Mouse (Mus musculus): ENCODE data around the gene Upp1.
"Not testable (repeated sequence)": the region's sequence is repeated elsewhere in the genome, so short reads cannot be mapped to it uniquely, and the experiment has no call there.

The Upp1 gene

GRCm38 (mm10) chr11:9118050-9118420 is at the start of gene Upp1:
TSS of gene Upp1 (plus strand) at chr11:9118103.
- no peak for DNase-seq (ENCODE audit: low read depth)

GRCm38 (mm10) chr11:9076444-9076843 is 41.5 kb upstream of the Upp1 start:
- no peak for DNase-seq (ENCODE audit: low read depth)

- no peak for DNase-seq (ENCODE audit: low read depth)
Measured at GRCm38 (mm10) chr11:9113189-9113588, 4.7 kb upstream of the Upp1 start.

- DNase-seq (ENCODE audit: low read depth), result no peak
Measured at GRCm38 (mm10) chr11:9115367-9116120, 2.4 kb upstream of the Upp1 start.

- DNase-seq (ENCODE audit: low read depth), result no peak
Measured at GRCm38 (mm10) chr11:9116121-9116520, 1.8 kb upstream of the Upp1 start.

GRCm38 (mm10) chr11:9116916-9117315 is 987 bp upstream of the Upp1 start:
- no peak for DNase-seq (ENCODE audit: low read depth)

GRCm38 (mm10) chr11:9117358-9118049 is 399 bp upstream of the Upp1 start:
- peak; percentile 33 for DNase-seq (ENCODE audit: low read depth)

GRCm38 (mm10) chr11:9118421-9119121 is 668 bp downstream of the Upp1 start:
- DNase-seq (ENCODE audit: low read depth), result peak; percentile 45

- DNase-seq (ENCODE audit: low read depth), result no peak
Measured at GRCm38 (mm10) chr11:9119231-9120020, 1.5 kb downstream of the Upp1 start.

GRCm38 (mm10) chr11:9122315-9122714 is 4.4 kb downstream of the Upp1 start:
- DNase-seq (ENCODE audit: low read depth), result no peak

GRCm38 (mm10) chr11:9126373-9127107 is 8.6 kb downstream of the Upp1 start:
- DNase-seq (ENCODE audit: low read depth), result no peak

GRCm38 (mm10) chr11:9128110-9128509 is 10.2 kb downstream of the Upp1 start:
- no peak for DNase-seq (ENCODE audit: low read depth)

GRCm38 (mm10) chr11:9129528-9129927 is 11.6 kb downstream of the Upp1 start:
- DNase-seq (ENCODE audit: low read depth), result no peak

- no peak for DNase-seq (ENCODE audit: low read depth)
Measured at GRCm38 (mm10) chr11:9131688-9132087, 13.8 kb downstream of the Upp1 start.

GRCm38 (mm10) chr11:9135589-9136246 is 17.8 kb downstream of the Upp1 start:
- no peak for DNase-seq (ENCODE audit: low read depth)

- DNase-seq (ENCODE audit: low read depth), result peak; percentile 64
Measured at GRCm38 (mm10) chr11:9136471-9136870, 18.6 kb downstream of the Upp1 start.

GRCm38 (mm10) chr11:9145113-9145512 is 27.2 kb downstream of the Upp1 start:
- no peak for DNase-seq (ENCODE audit: low read depth)

- DNase-seq (ENCODE audit: low read depth), result no peak
Measured at GRCm38 (mm10) chr11:9146115-9146514, 28.2 kb downstream of the Upp1 start.

GRCm38 (mm10) chr11:9146683-9147082 is 28.8 kb downstream of the Upp1 start:
- no peak for DNase-seq (ENCODE audit: low read depth)

GRCm38 (mm10) chr11:9148206-9148605 is 30.3 kb downstream of the Upp1 start:
- no peak for DNase-seq (ENCODE audit: low read depth)

- DNase-seq (ENCODE audit: low read depth), result not testable (repeated sequence)
Measured at GRCm38 (mm10) chr11:9150403-9150802, 32.5 kb downstream of the Upp1 start.
